Mouse (Mus musculus) heart, postnatal 14 days (tissue): ENCODE data around the gene Vmn1r71. TPM values are rescaled to one million over a fixed set of nuclear protein-coding genes. Genes with fewer than 3 reads are reported as not detected.
"Not testable (repeated sequence)": the region's sequence is repeated elsewhere in the genome, so short reads cannot be mapped to it uniquely, and the experiment has no call there.

Source experiments
- DNase-seq, 2 experiments: peaks; one replicate each; pipeline ENCODE4 v3.0.0; 2021 to 2022
- intact Hi-C: fragments of 180-260 bp; cut with DNase I; formaldehyde crosslinking; loops from one replicate; pipeline ENCODE4 v1.15.1; 2025
- long read RNA-seq, 2 experiments: library from polyadenylated mRNA; stranded (forward); transcript quantifications; one replicate each; pipeline ENCODE4 v2.0.0; 2021
- total RNA-seq, 2 experiments: library from RNA; stranded (reverse); gene quantifications; 2 replicates each; pipeline ENCODE4 v1.2.3; 2021

Vmn1r71 gene
- not detected for total RNA-seq
- long read RNA-seq, experiment 1, result 0 reads
- long read RNA-seq, experiment 2, result 0 reads

GRCm38 (mm10) chr7:10754264-10754663 lies at the start of gene Vmn1r71:
TSS of gene Vmn1r71 (minus strand) at chr7:10754364.
- intact Hi-C loops, result no loop called here
- DNase-seq, result no peak

GRCm38 (mm10) chr7:10757551-10757950 lies 3.4 kb upstream of the Vmn1r71 start:
- intact Hi-C loops, DNase-seq: not testable (repeated sequence)

Other genes starting within 250 kb of the Vmn1r71 start
- not detected for gene Vmn1r68, start 195.9 kb downstream of the Vmn1r71 start, total RNA-seq
- not detected for gene Vmn1r69, start 140.7 kb downstream of the Vmn1r71 start, total RNA-seq
- gene Vmn1r70, start 122.8 kb downstream of the Vmn1r71 start, total RNA-seq, result not detected
- gene Nlrp4b, start 66.6 kb downstream of the Vmn1r71 start, total RNA-seq, result not detected
- not detected for gene Zscan4b, start 150.7 kb upstream of the Vmn1r71 start, total RNA-seq